Mouse (Mus musculus) CD4-positive, CD25-positive, alpha-beta regulatory T cell, adult 2 months (primary cell): ENCODE data around the gene Gm20388.

Experiments
- DNase-seq: peaks from one replicate; pipeline ENCODE4 v3.0.0-alpha.2; 2012; ENCODE audit warnings: low read depth, low spot score

Gm20388 gene

DNA sequence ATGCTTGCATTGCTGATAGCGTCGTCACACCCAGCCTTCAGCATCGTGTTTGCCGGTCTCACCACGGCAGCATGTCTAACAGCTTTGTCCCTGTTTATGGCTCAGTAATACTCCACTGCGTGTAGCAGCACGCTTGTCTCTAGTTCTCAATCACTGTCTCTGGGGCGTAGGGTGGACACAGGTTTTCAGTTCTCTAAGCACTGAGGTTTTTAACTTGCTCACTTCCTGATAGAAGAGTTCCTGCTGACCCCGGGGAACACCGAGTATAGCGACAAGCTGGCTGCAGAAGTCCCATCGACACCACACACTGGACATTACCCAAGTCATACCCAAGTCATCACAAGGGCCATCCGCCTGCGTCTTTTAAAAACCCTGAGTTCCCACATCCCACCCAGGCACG is 525.1 kb downstream of the Gm20388 start:
- no peak for DNase-seq

DNA sequence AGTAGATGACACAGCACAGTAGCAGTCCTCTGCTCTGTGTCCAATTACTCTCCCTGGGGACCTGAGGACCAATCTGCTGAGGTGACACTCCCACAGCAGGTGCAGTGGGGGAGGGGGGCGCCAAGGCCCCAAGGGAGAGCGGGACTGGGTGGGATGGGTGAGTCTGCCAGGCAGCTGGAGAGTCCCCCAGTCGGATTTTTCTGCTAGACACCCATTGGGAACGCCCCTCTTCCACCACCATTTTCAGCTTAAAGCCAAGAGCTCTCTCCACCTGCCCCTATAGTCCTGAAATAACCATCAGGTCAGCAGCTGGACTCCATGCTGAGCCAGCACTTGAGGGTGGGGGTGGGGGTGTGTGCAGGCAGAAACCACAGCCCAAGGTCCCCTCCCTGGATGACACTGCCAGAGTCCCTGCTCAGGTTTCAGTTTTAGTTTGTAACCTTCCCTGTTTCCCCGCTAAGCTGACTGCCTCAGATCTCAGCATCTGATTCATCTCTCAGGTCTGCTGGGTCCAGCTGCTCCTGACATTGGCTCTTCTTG is 525.9 kb downstream of the Gm20388 start:
- peak; percentile 27 for DNase-seq

DNA sequence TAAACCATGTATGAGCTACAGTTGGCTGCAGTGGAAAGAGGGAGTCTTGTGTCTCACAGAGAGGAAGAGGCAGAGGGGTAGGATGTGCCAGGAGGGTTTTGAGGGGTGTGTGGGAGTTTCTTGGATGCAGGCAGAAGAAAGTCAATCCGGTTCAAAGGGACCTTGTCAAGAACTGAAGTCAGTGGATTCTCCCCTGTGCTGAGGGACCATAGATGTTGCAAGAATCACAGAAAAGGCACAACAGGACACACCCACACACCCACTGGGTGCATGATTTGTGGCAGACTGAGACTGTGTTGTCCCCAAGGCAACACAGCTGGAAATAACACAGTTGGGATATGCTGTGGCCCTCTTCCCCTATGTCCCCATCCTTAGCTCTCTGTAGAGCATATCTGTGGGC is 526.6 kb downstream of the Gm20388 start:
- DNase-seq = no peak

DNA sequence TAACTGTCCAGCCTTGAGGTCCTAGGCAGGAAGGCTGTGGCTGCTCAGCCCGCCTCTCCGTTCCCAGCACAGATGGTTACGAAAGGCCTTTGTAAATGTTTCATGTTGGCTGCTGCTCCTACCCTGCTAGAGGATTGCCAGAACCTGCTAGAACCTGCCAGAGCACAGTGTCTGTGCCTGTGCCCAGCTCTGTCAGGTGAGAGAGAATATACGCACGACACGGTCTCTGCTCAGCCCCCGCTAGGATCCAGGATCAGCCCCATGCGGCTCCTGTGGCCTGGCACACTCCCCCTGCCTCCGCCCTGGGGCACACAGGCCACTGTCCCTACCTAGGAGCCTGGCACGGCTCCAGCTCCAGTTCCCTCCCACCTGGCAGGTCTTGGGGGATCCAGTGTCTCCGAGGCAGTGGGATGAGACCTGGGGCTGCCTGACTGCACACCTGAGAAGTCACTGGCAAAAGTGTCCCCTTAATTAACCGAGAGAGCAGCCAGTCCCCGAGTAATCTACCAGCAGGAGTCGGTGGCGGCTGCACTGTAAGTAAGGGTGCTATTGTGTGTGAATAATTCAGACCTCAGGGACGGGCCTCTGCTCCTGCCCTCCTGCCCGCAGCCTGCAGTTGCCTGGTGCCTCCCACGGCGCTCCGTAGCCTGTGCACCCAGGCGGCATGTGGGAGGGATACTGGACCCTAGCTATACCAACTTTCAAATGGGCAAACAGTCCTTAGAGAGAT is 527.2 kb downstream of the Gm20388 start:
- no peak for DNase-seq

DNA sequence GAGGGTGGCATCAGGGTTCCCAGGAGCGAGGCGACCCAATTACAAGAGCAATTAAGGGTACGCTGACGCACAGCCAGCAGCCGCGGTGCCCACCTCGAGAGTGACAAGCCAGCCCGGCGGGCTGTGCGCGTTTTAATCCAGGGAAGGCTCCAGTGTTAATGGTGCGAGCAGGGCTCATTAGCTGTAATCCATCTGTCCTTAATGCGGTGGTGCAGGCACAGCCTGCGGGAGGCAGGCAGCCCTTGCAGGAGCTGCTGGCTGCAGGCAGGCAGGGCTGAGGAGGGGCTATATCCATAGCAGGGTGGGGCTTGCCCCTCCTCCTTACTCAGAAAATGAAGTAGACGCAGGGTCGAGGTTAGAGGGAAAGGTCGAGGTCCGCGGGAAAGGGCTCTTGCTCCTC is 528.7 kb downstream of the Gm20388 start:
- no peak for DNase-seq

DNA sequence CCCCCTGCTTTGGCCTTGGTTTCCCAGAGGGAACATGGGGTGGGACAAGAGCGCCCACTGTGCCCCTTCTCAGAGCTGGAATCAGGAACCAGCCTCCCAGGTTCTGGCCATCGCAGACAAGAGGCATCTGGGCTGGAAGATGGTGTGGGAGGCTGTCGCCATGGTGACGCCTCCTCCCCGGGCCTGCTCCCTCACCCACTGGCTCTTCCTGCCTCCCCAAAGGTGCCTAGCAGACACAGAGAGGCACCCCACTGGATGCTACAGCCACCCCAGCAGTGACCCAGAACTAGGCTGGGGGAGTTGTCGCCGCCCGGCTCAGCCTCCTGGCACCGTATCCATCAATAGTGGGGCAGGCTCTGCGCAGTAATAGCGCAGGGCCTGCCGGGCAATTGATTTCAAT is 530.1 kb downstream of the Gm20388 start:
- no peak for DNase-seq

DNA sequence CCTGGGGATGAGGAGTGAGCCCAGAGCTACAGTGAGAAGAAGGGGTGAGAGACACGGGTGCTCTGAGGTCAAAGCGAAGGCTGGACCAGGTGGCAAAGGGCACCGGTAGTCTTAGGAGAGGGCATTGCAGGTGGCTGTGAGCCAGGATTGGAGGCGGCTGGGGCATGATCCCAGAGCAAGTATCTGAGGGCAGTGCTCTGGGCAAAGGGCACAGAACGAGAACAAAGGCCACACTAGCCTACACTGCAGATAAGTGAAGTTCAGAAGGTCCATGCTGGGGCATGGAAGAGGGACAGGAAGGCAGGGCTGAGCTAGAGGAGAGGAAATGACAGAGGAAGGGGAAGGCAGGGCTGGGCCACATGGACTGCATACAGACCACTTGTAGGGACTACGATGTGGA is 531.0 kb downstream of the Gm20388 start:
- no peak for DNase-seq

DNA sequence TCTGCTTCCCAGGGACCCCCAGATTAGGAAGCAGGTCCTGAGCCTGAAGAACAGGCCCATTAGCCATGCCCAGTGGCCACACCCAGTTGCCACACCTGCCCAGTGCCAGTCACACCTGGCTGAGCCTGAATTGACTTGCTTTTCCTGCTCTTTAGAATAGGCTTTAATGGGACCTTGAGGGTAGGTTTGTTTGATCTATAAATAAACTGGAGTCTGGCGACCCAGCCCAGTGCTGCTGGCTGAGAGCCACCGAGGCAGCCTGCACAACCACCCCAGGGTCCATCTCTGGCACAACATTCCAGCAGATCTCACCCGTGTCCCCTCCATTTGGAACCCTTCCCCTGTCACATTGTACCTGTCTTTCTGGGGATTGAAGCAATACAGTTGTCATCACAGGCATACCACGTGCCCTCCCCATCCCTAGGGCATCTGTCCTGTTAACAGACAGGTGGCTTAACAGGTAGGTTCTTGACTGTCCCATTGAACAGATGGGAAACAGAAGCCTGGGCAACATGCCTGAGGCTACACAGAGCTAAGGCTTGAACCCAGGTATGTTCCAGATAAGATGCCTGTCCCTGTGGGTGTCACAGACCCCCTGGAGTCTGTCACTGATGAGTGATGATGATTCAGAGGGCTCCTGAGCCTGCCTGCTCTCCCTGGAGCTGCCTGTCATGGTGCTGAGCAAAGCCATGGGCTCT is 531.8 kb downstream of the Gm20388 start:
- DNase-seq = no peak

DNA sequence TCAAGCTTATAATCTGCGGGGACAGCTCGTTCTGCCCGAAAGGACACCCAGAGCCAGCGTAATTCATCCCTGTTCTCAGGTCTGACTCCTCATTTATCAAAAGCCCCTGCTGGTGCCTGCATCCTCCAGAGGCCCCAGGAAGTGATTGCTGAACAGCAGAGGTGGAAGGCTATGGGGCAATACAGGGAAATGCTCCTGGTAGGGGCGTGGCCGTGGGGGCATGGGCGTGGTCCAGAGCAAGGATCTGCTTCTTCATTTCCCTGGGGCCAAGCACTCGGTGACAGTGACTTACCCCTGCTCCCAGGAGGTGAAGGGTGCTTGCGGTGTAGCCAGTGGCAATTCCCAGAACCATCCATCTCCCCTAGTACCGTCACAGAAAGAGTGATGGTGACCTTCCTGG is 534.6 kb downstream of the Gm20388 start:
- no peak for DNase-seq

DNA sequence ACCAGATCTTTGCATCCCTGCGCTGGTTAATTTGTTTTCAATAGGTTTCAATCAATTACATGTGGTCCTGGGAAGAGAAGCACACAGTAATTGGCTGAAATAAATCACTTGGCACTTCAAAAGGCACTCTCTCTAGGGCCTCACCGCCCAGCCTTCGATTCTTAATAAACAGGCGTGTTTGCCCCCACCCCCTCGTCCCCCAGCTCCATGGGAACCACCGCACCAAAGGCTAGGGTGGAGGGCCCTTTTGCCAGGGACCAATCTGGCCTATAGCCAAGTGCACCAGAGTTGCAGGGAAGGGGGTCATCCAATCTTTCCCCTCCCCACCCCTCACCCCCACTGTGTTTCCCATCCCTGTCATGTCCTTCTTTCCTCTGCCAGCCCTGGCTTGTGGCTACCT is 537.5 kb downstream of the Gm20388 start:
- DNase-seq = no peak

DNA sequence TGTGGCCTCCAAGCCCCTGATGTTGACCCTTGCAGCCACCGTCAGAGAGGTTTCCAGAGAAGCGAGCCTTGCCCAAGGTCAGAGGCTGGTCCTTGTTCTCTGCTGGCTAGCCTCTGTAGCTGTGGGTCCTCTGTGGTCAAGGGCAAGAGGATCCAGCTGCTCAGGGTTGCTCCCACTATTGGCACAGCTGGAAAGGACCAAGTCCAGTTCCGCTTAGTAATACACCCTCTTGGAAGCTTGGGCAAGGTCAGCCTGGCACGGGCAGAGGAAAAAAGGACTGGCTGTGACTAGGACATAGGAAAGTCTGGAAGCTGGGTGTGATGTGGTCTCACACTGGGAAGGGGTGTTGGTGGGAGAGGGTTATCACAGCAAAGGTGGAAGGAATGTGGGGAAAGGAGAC is 538.5 kb downstream of the Gm20388 start:
- DNase-seq = no peak

DNA sequence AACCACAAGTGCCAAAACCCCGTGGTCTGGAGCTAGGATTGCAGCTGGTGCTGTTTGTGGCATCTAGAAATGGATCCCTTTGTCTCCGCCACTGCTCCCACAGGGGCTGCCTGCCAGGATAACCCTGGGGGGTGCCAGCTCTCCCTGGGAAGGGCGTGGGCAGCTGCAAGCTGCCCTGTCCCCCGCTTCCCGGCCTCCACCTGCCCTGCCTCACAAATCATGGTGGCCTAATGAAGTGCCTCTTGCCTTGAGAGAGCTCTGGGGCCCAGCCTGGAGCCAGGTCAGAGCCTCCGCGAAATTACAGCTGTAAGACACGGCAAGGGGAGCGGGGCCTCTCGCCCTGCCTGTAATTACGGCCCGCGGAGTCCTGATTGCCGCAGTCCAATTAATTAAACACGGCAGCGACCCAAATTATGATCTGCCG is 539.0 kb downstream of the Gm20388 start:
- no peak for DNase-seq

DNA sequence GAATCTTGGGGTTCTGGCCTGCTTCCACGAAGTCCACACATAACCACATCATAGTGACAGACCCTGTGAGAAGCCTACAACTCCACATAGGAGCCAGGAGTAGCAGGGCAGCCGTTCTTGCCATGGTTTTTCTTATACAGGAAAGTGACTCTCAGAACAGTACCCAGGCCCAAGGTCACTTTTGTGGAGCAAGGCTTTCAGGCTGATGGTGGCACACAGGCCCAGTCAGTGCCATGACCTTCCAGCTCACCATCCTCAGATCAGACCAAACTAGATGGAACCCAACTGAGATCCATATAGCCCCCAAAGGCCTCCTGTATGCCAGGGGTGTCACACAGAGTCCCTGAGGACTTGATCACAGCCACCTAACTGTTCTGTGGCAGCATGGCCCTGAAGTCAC is 541.5 kb downstream of the Gm20388 start:
- no peak for DNase-seq

DNA sequence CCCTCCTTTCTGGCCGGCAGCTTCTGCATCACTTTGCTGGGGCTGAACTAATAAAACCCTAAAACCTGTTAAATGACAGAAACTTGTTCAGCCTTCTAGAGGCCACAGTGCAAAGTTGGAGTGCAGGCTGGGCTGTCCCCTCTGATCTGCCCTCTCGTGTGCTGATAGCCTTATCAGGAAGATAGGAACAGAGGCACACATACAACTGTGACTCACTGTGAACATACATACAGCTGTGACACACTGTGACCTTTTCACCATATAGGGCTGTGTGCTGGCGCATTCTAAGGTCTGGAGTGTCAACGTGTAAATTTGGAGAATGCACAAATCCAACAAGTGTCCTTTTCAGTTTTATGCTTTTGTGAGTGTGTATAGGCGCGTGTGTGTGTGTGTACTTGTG is 543.8 kb downstream of the Gm20388 start:
- no peak for DNase-seq

DNA sequence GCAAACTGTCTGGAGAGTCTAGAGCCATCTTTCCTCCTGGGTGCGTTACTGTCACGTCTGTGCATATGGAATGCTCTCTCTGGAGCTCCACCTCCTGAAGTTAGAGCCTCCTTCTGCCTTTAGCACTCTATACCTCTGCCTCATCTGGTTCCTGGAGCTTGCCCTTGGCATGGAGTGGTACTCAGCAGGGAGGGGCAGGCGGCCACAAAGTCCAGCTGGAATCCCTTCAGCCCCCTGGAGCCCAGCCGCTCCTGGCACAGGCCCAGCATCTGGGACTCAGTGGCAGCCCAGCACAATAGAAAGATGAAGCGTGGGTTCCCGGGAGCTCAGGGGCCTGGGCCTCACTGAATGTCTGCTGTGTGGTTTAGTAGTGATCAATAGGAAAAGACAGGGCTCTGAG is 549.7 kb downstream of the Gm20388 start:
- no peak for DNase-seq

DNA sequence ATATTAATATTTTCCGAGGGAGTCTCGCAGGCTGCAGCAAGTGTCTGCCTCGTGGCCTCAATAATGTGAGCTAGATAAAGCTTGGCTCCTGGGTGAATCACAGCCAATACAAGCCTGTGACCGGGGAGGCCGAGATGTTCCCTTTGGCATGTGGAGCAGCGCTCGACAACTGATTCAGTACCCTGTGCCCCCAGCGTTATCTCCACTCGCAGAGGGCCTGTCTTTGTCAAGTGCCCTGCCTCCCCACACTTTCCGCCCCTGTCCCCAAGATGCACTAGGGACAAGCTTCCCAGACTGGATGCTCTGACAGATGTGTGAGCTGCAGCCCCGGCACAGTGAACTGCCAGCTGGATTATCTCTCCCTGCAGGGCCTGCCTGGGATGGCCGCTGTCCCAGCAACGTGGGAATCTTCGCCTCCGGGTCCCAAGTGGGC is 551.5 kb downstream of the Gm20388 start:
- DNase-seq = no peak

DNA sequence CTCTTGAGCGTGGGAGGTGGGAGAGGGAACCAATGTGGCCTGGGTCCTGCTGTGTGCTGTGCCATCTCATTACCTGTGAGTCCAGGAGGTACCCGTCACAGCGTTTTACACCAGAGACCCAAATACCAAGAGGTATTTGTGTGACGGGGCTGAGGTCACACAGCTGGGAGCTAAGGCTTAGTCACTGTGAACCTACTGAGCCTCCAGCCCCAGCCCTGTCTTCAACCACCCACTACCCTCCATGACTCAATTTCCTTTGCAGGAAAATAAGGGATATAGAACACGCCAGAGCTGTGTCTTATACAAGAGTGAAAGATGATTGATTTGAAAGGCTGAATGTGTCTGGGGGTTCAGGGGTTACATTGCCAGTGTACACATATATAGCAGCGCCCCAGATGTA is 552.0 kb downstream of the Gm20388 start:
- DNase-seq = no peak

DNA sequence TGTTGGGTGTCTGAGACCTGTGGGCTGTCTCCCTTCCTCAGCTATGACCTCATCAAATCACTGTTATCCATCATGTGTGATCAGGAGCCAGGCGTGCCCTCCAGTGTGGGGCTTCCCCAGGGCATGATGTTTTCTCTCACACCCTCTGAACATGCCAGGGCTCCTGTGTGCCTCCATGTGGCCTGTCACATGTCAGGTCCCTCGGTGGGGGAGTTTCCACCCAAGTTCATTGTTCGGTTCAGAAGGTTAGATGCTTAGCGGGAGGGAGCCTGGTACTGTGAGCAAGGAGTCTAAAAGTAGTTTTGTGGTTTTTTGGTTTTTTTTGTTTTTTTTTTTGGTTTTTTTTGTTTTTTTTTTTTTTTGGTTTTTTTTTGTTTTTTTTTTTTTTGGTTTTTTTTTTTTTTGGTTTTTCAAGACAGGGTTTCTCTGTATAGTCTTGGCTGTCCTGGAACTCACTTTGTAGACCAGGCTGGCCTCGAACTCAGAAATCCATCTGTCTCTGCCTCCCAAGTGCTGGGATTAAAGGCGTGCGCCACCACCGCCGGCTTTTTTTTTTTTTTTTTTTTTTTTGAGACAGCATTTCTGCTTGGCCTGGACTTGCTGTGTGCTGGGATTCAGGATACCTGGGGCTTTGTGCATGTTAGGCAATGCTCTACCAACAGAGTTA is 553.4 kb downstream of the Gm20388 start:
- DNase-seq = peak; percentile 70

DNA sequence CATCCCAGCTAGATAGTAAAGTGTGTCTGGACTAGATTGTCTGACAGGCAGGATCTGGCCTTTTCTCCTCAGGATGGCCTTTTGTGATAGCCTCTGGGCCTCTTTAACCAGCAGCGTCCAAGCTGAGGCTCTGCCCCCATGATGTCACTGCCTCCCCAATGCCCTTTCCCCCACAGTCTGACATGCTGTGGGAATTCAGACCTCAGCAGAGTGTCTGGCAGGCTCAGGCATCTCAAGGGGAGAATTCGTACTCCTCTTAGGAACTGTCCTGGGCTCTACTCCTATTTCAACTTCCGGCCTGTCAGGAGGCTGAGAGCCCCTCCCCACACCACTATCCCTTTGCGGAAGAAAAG is 553.9 kb downstream of the Gm20388 start:
- no peak for DNase-seq

DNA sequence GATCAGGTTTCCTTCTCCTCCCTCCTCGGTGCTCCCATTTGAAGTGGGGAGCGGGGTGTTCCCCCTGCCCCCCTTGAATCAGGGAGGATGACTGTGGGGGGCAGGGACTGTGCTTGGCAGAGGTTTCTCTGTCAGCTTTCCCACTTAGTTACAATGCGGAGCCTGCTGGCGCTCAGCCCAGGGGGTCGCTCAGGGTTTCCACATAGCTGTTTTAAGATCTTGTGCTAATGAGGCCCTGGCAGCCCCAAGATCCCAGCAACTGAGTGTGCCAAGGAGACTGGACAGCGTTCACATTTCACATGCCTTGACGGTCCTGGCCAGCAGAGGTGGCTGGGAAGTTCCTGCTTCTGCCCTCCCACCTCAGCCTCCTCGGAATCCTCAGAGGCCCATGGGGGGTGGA is 555.1 kb downstream of the Gm20388 start:
- no peak for DNase-seq

DNA sequence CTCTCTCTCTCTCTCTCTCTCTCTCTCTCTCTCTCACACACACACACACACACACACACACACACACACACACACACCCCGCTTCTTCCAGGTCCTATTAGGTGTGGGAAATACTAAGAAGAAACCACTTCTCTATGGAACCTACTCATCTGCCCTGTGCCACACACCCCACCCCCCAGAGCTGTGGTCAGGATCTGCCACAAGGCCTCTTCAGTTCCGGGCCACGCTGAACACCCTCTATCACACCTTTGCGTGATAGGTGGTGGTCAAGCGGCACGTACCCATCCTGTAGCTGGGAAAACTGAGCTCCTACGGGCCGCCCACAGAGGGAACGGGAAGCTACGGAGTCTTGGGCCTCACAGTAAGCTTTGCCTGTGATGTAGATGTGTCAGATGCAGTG is 555.6 kb downstream of the Gm20388 start:
- no peak for DNase-seq

DNA sequence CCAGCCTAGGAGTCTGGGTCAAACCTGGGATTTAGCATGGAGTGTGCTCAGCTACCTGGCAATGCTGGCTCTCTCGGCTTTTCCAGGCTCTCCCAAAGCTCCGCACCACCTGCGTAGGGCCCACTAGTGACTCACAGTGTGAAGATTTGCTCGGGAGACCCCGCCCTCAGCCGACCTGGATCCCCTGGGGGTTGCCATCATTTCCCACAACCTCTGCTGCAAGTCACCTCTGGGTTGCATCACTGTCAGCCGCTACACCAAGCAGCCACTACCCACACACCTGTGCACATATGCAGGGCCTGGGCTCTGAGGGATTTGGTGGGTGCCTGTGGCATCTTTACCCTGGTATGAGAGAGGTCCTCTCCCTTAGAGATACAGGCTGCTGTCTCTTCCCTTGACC is 557.0 kb downstream of the Gm20388 start:
- DNase-seq = no peak

DNA sequence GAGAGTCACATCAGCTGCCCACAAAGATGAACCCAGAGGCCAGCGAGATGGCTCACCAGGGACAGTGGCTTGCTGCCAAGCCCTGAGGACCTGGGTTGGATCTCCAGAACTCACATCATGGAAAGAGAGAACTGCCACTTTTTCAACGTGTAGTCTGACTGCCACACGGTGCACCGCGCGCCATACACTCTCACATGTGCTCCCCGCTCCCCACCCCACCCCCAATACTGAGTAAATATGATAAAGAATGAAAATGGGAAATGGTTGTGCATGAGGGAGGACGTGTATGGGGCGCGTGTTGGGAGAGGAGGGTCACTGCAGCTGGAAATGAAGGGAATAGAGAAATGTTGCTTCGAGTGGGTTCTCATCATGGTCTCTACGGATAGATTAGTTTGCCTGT is 559.5 kb downstream of the Gm20388 start:
- DNase-seq = no peak
